ENCODE assay signal across 9 mouse cellular contexts in the genomic region with DNA sequence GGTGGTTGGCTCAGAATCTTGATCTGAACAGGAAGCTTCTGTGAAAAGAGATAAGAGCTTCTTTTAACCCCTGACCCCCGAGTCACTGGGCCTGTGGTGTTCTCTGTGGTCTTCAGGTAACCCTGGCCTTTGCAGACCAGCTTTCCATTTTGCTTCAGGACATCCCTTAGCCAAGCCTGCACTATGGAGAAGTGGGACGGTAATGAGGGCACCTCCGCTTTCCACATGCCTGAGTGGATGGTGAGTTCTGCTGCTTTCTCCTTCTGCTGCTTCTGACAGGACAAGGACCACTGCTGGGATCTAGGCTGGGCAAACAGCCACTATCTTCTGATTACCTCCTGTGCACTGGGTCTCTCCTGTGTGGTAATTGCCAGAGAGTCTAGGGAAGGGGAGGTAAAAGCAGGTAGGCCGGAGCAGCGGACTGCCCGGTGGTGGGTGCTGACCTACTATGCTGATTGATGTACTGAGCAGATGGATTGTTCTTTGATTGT.
DNase-seq lines count a peak whose midpoint lies in the region; ATAC-seq and TF ChIP-seq lines count a peak whose summit lies in the region.
"Had no signal": no experiment of that assay in that cellular context is flagged by ENCODE, and none has a peak within 500 bp of the region (broad histone marks: within the 10 kb centered on the region; RNA-seq: fewer than 3 reads in every experiment).

No protein-coding gene starts in this region.

- no peak overlapping the region for H3K9ac ChIP-seq in hindbrain, embryonic 14.5 days
- H3K9ac ChIP-seq in hindbrain, postnatal 0 days (replicated peaks; ENCODE audit: low read length): no peak overlapping the region
- H3K9ac ChIP-seq: hindbrain, embryonic 15.5 days had no signal

- ATAC-seq in hindbrain, embryonic 14.5 days (ENCODE audit: low FRiP score): no peak
- peak; percentile 51; the same call in 1 of the 2 replicates for ATAC-seq in hindbrain, postnatal 0 days

- no peak overlapping the region for H3K4me2 ChIP-seq in hindbrain, embryonic 14.5 days (replicated peaks)
- no peak overlapping the region for H3K4me2 ChIP-seq in hindbrain, postnatal 0 days (ENCODE audit: low read depth, low read length)
- H3K4me2 ChIP-seq: hindbrain, embryonic 15.5 days had no signal

- whole genome bisulfite sequencing in hindbrain, embryonic 10.5 days: 93% methylated on average over 6 of the region's 6 CpGs
- 91% methylated on average over 6 of the region's 6 CpGs for WGBS in hindbrain, embryonic 14.5 days
- WGBS in hindbrain, postnatal 0 days: 89% methylated on average over 6 of the region's 6 CpGs

- peak overlapping the region; percentile 64; the same call in 1 of the 2 replicates for H3K27ac ChIP-seq in hindbrain, embryonic 10.5 days
- H3K27ac ChIP-seq in hindbrain, embryonic 14.5 days: no peak overlapping the region
- no peak overlapping the region for H3K27ac ChIP-seq in hindbrain, postnatal 0 days
- H3K27ac ChIP-seq: hindbrain, embryonic 15.5 days had no signal

- no peaks in the 10 kb centered on the region for H3K27me3 ChIP-seq in hindbrain, embryonic 10.5 days (ENCODE audit: insufficient read depth, poor library complexity, severe bottlenecking)
- no peaks in the 10 kb centered on the region for H3K27me3 ChIP-seq in hindbrain, embryonic 14.5 days (ENCODE audit: control insufficient read depth, insufficient read depth, low read length)
- no peaks in the 10 kb centered on the region for H3K27me3 ChIP-seq in hindbrain, postnatal 0 days (ENCODE audit: insufficient read depth, low read length)
- H3K27me3 ChIP-seq: hindbrain, embryonic 15.5 days had no signal

- peaks cover 11% of the 10 kb centered on the region for H3K4me1 ChIP-seq in hindbrain, embryonic 10.5 days (replicated peaks)
- H3K4me1 ChIP-seq in hindbrain, embryonic 14.5 days (replicated peaks; ENCODE audit: control insufficient read depth, insufficient read depth, low read length): no peaks in the 10 kb centered on the region
- H3K4me1 ChIP-seq in hindbrain, postnatal 0 days (ENCODE audit: insufficient read depth, low read length): no peaks in the 10 kb centered on the region
- H3K4me1 ChIP-seq: hindbrain, embryonic 15.5 days had no signal

- no peaks in the 10 kb centered on the region for H3K36me3 ChIP-seq in hindbrain, embryonic 10.5 days
- H3K36me3 ChIP-seq in hindbrain, embryonic 14.5 days (replicated peaks; ENCODE audit: control insufficient read depth, insufficient read depth): no peaks in the 10 kb centered on the region
- no peaks in the 10 kb centered on the region for H3K36me3 ChIP-seq in hindbrain, postnatal 0 days (ENCODE audit: insufficient read depth, low read length)
- H3K36me3 ChIP-seq: hindbrain, embryonic 15.5 days had no signal

- no peaks in the 10 kb centered on the region for H3K9me3 ChIP-seq in hindbrain, embryonic 10.5 days
- no peaks in the 10 kb centered on the region for H3K9me3 ChIP-seq in hindbrain, embryonic 14.5 days (ENCODE audit: control insufficient read depth, low read length)
- no peaks in the 10 kb centered on the region for H3K9me3 ChIP-seq in hindbrain, postnatal 0 days (ENCODE audit: low read length)
- H3K9me3 ChIP-seq: hindbrain, embryonic 15.5 days had no signal

- no peak overlapping the region for H3K4me3 ChIP-seq in hindbrain, embryonic 10.5 days
- H3K4me3 ChIP-seq in hindbrain, embryonic 14.5 days (replicated peaks; ENCODE audit: low read length): no peak overlapping the region
- no peak overlapping the region for H3K4me3 ChIP-seq in hindbrain, postnatal 0 days (ENCODE audit: low read length)
- H3K4me3 ChIP-seq: hindbrain, embryonic 15.5 days had no signal

- no peak for TF ChIP-seq CTCF in hindbrain, postnatal 0 days (IDR thresholded peaks at IDR 0.05; ENCODE audit: low read depth)

- DNase-seq in hindbrain, embryonic 10.5 days (ENCODE audit: low spot score): no peak
- no peak for DNase-seq in hindbrain, embryonic 14.5 days (ENCODE audit: low spot score)
- DNase-seq in urinary bladder, postnatal 14 days (ENCODE audit: low spot score): peak; percentile 7
- DNase-seq in urinary bladder, postnatal 10 days (ENCODE audit: low spot score): no peak
- no peak for DNase-seq in hindbrain, postnatal 0 days (ENCODE audit: low spot score)
- no peak for DNase-seq in right cerebral cortex, adult 18-20 months
- no peak for DNase-seq in right cerebral cortex, postnatal 4 days
- no peak for DNase-seq in spleen, postnatal 10 days (ENCODE audit: low spot score in 2 of 2)
